ENCODE assay signal across 7 mouse cellular contexts in the genomic region with DNA sequence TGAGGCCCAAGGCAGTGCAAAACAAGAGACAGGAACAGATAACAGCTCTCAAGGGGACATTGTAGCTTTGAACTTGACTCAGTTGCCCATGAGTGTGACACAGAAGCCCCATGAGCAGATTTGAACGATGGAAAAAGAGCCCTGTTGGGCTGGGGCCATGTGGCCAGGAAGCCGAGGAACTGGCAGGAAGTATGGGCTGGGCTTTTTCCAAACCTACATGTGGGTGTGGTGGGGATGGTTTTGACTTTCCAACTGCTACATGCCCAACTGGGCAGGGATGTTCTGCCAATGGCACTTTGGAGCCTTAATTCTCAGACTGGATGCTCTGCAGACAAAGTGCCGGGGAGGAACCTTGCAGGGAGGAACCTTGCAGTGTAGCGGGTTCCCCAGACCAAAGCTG.
"Had no signal": no experiment of that assay in that cellular context is flagged by ENCODE, and none has a peak within 500 bp of the region (broad histone marks: within the 10 kb centered on the region; RNA-seq: fewer than 3 reads in every experiment).

No protein-coding gene starts in this region.

- DNase-seq: lung, adult 2 months; lung, postnatal 14 days; lung, postnatal 36 days; right cerebral cortex, postnatal 14 days; thymus, adult 2 months; thymus, postnatal 25 days; thymus, postnatal 4 days had no signal
